Mouse (Mus musculus) heart, postnatal 10 days (tissue): ENCODE data around the gene Fnip2. TPM values are rescaled to one million over a fixed set of nuclear protein-coding genes. Genes with fewer than 3 reads are reported as not detected.
"Not testable (repeated sequence)": the region's sequence is repeated elsewhere in the genome, so short reads cannot be mapped to it uniquely, and the experiment has no call there.

ENCODE experiments used
- DNase-seq, 2 experiments: peaks; one replicate each; pipeline ENCODE4 v3.0.0; 2021
- intact Hi-C: fragments of 180-260 bp; cut with DNase I; formaldehyde crosslinking; loops from one replicate; pipeline ENCODE4 v1.15.1; 2025
- total RNA-seq, 2 experiments: library from RNA; stranded (reverse); gene quantifications; 2 replicates each; pipeline ENCODE4 v1.2.3; 2021

Fnip2 gene
- total RNA-seq: 10 to 100 TPM; 15.3 to 19.0 TPM

DNA sequence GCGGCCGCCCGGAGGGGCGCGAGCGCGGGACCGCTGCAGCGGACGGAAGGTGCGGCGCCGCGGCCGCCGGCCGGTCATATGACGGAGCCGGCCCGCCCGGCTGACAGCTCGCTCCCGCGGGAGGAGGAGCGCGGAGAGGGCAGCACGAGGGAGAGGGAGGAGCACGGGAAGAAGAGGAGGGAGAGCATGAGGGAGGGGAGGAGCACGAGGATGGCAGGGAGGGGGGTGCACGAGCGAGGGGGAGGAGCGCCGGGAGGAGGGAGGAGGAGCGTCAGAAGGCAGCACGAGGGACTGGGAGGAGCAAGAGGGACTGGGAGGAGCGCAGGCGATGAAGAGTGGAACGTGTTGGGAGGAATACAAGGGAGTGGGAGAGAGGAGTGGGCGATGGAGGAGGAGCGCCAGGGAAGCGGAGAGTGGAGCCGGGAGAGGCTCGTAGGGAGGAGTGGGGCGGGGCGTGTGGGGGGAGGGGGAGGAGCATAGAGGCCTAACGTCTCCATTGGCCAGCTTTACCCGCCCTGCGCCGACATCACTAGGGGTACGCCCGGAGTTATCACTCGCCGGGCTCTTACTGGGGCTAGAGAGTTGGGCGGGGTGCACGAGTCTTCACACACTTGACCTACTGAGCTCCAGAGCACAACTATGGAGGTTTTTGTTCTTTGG is at the start of gene Fnip2:
Gene Fnip2, minus strand, starts transcription at position 94 of the 660 bp plus-strand sequence.
- intact Hi-C loops: loop anchor here (2.0 kb wide), 1 partner anchor 49 kb away; no protein-coding TSS in a partner anchor
- peak; percentile 89 to 91 for DNase-seq

DNA sequence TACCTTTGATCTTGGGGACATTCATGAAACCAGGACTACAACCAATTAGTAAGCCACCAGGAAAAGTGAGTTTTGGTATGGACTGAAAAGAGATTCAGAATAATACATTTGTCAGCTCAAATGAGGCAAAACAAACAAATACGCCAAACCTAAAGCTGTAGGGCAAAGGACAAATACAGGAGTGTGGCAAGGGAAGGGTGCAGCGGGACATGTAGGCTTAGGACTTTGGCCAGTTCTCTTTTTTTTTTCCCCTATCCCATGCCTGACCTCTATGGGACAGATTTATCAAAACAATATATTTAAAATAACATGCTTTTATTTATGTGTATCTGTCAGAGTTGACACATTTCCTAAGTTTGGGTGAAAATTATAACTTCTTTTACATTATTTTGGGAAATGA is 42.3 kb upstream of the Fnip2 start:
- DNase-seq: no peak
- intact Hi-C loops: no loop called here

DNA sequence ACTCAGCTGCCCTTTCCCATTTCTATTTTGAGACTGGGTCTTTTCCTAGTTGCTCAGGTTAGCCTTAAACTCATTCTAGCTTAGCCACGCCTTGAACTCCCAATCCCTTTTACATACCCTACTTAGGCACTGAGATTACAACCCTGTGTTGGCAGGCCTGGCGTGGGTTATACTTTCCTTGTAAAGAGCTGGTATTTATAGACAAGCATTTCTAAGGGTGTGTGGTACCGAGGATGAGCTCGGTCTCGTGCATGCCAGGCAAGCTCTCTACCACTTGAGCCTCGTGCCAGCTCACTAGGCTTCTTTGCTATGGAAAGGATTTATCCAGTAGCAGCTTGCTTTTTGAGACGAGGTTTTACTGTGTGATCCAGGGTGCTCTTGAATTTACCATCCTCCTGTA is 27.9 kb upstream of the Fnip2 start:
- peak; percentile 15 to 51 for DNase-seq
- intact Hi-C loops: no loop called here

DNA sequence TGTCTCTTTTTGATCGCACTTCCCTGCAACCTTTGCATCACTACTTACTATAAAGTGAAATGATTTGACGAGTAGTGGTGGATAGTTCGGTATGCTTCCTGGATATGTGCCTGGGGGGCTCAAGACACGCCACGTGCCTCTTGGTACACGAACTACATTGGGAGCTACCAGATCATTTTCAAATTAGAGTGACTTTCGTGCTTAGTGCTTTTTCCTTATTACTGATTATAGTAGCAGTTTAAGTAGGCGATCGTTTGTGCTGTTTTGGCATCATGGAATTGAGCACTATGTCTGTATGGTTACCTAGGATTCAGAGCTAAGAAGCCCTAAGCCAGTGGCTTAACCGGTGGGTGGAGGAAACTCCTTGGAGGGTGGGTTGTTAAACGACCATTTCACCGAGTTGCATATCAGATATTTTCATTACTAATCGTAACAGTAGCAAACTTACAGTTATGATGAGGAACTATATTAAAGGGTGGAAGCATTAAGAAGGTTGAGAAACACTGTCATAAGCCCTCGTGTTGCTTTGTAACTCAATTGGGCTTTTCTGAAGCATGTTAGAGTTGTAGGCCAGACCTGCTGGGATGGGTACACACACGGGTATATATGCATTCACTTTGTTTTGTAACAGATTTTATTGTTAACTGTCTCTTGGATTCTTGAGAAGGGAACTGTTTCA is 24.3 kb upstream of the Fnip2 start:
- DNase-seq: no peak
- intact Hi-C loops: no loop called here

DNA sequence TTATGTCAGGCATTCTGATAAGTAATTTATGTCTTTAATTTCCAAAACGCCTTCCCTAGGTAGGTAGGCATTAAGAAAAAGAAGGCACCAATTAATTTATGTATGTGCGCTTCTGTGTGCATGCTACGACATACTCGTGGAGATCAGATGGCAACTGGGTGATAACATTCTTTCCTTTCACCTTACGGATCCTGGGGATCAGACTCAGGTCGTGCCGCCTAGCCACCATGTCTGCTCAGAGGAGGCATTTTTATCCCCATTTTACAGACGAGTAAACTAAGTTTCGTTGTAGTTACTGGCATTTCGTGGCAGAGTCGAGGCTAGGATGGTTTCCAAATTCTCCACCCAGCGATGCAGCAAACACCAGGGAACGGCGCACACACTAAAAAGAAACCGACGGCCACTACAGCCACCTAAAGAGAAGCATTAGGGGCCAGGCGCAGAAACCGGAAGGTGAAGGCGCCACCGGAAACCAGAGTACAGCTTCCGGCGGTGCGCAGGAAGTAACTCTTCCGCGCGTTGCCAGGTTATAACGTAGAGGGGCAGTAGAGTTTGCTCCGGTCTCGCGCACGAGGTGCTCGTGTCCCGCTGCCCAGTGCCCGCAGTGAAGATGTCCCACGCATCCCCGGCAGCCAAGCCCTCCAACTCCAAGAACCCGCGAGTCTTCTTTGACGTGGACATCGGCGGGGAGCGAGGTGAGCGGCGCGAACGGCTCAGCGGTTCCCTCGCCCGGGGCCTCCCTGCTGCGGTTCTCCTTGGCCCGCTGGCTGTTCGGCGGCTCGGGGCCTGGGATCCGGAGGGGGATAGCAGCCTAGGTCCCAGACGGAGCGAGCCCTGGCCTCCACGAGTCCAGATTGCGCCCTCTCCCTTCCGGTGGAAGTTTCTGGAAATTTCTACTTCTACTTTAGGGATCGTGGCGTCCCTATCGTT is 23.5 kb upstream of the Fnip2 start, which contains the start of gene Ppid:
Gene Ppid, plus strand, starts transcription at position 480 of the 930 bp plus-strand sequence.
- intact Hi-C loops: no loop called here
- DNase-seq: peak; percentile 81 to 83

DNA sequence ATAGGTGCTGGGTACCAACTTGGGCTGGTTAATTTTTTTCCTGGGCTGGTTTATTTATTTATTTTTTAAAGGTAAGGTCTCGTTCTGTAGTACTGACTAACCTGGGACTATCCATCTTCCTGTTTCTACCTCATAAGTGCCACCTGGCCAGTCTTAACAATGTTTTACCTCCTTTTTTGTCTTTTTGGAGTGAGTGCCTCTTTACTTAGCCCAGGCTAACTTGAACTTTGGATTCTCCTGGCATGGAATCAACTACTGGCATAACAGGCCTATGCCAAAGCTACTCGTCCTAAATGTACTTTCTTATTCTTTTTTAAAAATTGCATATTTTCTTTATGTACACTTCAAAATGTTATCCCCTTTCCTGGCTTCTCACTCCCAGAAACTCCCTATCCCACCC is 22.1 kb upstream of the Fnip2 start:
- intact Hi-C loops: loop anchor here (5.0 to 10.0 kb wide), 3 partner anchors 72 to 485 kb away; partner anchors contain the start of gene Rapgef2
- no peak for DNase-seq

DNA sequence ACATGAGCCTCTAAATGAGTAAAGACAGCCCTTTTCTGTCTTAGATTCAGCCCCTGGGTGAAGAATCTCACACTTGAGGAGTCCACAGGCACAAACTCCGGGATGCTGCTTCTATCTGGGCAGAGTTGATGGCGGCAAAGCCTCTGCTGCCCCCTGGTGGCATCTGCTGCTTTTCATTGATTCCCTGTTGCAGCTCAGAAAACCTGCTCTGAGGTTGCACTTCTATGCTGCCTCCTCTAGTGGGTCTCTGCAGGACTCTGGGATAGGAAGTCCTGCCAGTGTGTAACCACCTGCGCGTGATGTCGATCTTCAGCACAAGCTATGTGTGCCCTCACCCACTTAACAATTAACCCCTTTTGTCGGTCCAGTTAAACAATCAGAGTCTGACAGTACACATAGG is 19.2 kb upstream of the Fnip2 start:
- intact Hi-C loops: loop anchor here (1.0 to 10.0 kb wide), 7 partner anchors 70 to 628 kb away; partner anchors contain the start of gene Rapgef2
- peak; percentile 92 to 95 for DNase-seq

DNA sequence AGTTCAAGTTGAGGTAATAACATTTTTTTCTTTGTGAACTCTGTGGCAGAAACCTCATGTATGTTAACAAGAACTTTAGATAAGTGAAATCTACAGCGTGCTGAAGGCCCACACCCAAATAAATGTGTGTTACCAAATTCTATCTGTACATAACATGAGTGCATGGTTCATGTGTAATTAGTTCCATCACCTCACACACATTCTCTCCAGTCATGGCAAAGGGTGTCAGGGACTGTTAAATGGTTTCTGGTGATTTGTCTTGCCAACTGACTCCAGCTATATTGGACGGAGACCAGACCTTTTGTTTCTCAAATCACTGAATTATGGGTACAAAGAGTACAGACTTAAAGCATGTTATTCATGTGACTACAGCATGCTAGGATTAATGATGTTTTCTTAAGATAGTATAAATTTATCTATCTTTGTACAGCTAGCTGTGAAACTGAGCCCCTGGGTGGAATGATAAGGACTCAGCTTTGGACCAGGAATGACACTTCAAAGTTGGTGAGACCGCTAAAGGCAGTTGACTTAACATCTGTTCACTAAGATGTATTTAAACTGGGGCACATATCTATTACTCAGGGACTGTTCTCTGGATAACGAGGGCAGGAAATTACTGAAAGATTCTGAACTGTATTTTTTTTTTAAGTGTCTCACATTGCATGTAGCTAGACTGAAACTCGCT is 12.4 kb upstream of the Fnip2 start:
- DNase-seq: no peak
- intact Hi-C loops: loop anchor here (10.0 kb wide), 1 partner anchor 475 kb away; no protein-coding TSS in a partner anchor

DNA sequence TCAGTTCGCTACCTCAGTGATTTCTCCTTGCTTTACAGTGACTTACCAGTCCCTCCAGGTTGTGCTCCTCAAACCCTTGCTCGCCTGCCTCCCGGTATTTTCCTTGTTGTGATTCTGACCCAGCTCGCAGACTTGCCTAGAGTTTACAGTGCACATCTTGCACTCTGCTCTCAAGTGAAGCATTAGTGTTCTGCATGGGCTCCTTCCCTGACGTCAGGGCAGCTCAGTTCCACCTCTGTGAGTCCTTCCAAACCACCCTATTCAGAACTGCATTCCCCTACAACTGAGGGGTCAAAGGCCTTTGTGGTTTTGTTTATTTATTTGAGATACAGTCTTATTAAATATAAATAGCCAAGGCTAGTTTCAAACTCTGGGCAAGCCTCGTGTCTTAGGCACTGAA is 10.6 kb upstream of the Fnip2 start:
- no peak for DNase-seq
- intact Hi-C loops: no loop called here

DNA sequence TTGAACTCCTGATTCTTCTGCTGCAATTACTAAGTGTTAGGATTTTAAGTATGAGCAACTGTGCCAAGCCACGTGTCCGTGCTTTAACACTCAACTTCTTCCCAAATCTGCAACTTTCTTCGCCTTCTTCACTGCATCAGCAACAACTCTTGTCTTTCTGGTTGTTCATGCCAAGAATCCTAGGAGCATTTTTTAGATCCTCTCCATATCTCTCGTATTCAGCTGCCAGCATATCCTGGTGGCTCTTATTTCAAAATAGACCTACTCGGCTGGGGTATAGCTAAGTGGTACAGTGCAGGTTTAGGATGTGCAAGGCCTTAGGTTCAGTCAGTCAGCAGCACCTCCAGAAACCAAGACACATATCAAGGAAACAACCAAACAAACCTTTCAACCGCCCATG is 10.0 kb upstream of the Fnip2 start:
- intact Hi-C loops: no loop called here
- DNase-seq: no peak

DNA sequence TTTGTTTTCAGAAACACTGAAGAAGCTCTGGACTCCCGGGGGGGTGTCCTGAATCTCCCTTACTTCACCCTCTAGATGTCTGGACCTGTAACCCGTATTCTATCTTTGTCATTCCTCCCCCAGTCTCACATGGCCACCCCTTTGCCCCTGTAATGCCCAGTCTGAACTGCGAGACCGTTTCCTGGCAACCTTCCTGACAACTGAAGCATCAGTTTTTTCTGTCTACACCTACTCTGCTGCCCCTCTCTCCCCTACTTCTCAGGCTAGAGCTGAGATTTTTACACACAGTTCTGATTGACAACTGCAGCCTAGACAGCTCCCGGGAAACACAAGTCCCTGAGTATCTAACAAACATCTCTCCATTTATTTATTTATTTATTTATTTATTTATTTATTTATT is 9.3 kb upstream of the Fnip2 start:
- DNase-seq: no peak
- intact Hi-C loops: no loop called here

DNA sequence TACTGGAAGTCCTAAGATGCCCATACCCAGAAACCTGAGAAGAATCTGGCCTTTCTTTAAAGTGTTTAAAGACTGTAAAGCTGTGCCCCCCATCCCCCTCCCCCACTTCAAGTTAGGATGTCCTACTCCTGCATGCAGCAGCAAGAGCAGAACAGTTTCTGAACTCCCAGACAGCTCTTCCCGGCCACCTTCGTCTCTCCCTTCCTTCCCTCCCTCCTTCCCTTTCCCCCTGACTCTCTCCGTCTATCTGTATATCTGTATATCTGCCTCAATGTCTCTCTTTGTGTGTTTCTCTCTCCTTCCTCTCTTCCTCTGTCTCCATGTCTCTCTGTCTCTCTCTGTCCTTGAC is 8.8 kb upstream of the Fnip2 start:
- no peak for DNase-seq
- intact Hi-C loops: no loop called here

DNA sequence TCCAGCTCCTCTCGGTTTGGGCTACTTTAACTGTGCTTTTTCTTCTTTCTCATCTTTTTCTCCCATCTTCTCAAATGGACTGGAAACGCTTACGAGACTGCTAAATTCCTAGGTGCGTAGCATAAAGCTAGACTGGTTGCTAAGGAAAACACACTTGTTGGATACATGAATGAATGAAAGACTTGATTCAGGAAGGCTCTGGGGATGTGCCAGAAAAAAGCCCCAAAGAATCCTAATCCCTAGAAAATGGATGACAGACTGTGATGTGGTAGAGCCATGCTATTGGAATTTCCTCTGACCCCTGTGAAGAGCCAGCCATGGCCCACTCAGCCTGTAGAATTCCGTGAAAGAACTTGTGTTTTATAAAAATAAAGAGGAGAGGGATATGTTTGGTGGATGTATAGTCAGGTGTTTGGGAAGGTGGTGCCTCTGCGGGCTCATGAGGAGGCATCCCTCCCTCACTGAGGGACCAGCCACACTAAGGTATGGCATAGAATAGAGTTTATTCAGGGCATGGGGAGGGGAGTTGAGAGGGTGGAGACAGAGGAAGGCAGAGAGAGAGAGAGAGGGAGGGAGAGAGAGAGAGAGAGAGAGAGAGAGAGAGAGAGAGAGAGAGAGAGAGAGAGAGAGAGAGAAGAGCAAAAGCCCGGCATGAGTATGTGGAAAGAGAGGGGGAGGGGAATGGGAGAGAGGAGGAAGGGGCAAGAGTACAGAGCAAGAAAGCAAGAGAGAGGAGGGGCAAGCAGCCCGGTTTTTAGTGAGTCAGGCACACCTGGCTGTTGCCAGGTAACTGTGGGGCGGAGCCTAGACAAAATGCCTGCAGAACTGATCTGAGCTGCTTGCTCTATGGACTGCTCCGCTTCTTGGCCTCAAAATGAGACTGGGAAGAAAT is 8.2 kb upstream of the Fnip2 start:
- no peak for DNase-seq
- intact Hi-C loops: no loop called here

DNA sequence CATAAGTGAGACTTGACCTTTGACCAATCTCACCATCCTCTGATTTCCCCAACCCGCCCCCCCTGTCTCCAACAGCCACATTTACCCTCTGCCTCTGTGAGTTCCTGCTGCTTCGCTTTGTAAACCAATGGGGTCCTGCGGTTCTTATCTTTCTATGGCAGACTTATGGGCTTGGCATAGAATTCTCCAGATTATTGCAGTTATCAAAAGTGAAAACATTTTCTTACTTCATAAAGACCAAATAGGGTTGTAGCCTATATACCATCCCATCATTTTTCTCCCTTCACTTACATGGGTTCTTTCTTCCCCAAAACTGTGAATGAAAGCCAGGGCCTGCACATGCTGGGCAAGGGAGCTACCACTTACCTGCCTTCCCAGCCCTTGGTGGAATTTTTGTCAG is 6.7 kb upstream of the Fnip2 start:
- intact Hi-C loops: no loop called here
- DNase-seq: no peak

DNA sequence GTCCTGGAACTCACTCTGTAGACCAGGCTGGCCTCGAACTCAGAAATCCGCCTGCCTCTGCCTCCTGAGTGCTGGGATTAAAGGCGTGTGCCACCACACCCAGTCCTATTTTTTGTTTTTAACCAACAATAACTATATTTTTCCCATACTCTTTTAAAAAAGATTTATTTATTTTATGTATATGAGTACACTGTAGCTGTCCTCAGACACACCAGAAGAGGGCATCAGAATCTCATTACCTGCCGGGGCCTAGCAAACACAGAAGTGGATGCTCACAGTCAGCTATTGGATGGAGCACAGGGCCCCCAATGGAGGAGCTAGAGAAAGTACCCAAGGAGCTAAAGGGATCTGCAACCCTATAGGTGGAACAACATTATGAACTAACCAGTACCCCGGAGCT is 5.8 kb upstream of the Fnip2 start:
- intact Hi-C loops, DNase-seq: not testable (repeated sequence)

DNA sequence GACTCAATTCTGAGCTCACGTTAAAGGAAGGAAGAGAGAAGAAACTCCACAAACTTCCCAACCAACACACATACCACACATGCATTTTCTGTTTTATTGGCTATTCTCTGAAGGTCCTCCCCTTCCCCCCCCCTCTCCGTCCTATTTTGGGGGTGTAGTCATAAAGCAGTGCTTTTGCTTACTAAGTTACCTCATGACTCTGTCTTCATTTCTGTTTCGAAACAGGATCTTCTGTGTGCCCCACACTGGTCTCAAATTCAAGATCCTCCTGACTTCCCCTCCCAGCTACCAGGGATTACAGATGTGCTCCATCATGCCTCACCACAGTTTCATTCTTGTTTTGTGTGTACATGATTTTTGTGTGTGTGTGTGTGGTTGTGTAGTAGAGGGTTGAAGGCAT is 4.8 kb upstream of the Fnip2 start:
- DNase-seq: no peak
- intact Hi-C loops: no loop called here

DNA sequence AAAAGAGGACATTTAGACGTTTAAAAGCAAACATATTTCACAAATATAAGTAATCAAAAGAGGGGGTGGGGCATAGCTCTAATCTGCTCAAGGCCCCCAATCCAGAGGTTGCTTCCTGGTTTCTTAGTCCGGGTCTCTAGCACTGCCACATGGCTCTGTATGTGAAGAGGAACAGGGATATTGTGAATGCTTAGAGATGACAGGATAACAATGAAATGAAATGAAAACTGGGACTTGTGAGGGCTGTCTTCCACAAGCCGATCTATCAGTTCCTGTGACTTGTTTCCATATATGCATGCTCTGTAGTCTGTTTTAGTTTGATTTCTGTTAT is 1.7 kb upstream of the Fnip2 start:
- no peak for DNase-seq
- intact Hi-C loops: no loop called here

DNA sequence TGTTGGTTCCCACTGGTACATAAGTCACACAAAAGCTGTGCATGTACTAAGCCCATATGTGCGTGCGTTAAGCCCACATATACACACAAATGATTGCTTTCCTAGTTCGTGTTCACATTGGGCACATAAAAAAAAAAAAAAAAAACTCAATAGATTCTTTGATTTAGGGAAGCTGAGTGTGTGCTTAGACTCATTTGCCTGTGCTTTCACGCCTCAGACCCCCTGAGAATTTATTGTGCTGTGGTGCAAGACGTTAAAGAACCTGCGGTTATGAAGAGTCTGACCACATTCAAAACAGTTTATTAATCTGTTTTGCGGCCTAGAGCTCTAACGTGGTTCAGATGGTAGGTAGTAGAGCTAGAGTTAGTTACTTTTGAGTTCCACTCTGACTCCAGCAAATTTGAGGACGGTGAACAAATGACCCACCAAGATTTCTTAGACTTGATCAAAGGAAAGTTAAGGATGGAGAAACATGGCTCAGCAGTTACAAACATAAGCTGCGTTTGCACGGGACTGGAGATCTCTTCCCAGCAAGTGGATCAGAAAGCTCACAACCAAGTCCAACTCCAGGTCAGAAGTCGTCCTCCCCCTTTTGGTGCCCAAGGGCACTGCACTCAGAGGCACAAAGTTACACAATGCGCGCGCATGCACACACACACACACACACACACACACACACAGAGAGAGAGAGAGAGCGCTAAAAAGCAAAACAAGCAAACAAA is 1.2 kb upstream of the Fnip2 start:
- no peak for DNase-seq
- intact Hi-C loops: no loop called here
